ENCODE assay signal across 35 mouse cellular contexts in genomic region chr11:121052387-121052786, GRCm38 (mm10). TPM values are rescaled to one million over a fixed set of nuclear protein-coding genes. Genes with fewer than 3 reads are reported as not detected.
DNase-seq lines count a peak whose midpoint lies in the region; TF ChIP-seq lines count a peak whose summit lies in the region.
"Had no signal": no experiment of that assay in that cellular context is flagged by ENCODE, and none has a peak within 500 bp of the region (broad histone marks: within the 10 kb centered on the region; RNA-seq: fewer than 3 reads in every experiment).

No protein-coding gene starts in this region.

- no peak for TF ChIP-seq EP300 in MEL (IDR thresholded peaks at IDR 0.05; ENCODE audit: low read depth in 1 of 2, low read length in 2 of 2)

- WGBS in small intestine, adult 2 months: 30% methylated on average over 4 of the region's 4 CpGs

- no peak overlapping the region for H3K4me3 ChIP-seq in MEL (ENCODE audit: control insufficient read depth in 1 of 2, insufficient read depth in 1 of 2, low read depth in 2 of 2, low read length in 2 of 2)
- H3K4me3 ChIP-seq in small intestine, adult 2 months (ENCODE audit: low read depth, low read length): no peak overlapping the region
- H3K4me3 ChIP-seq: embryonic facial prominence, embryonic 12.5 days; forebrain, embryonic 15.5 days; heart, adult 2 months; heart, embryonic 12.5 days; limb, embryonic 12.5 days; liver, embryonic 12.5 days; megakaryocyte, embryonic 14.5 days; midbrain, embryonic 12.5 days; neural tube, embryonic 13.5 days had no signal

- intact Hi-C loops in left cerebral cortex, postnatal 36 days (cut with DNase I): loop anchor here (5.0 kb wide), 1 partner anchor 35 kb away; no protein-coding TSS in a partner anchor

- H3K27me3 ChIP-seq in MEL (ENCODE audit: control insufficient read depth in 1 of 2, insufficient read depth in 2 of 2, low read length in 2 of 2): peaks cover 3 to 12% of the 10 kb centered on the region in 2 experiments; a peak in 3 of 4 replicates
- H3K27me3 ChIP-seq in small intestine, adult 2 months (ENCODE audit: control insufficient read depth, insufficient read depth, low read length): no peaks in the 10 kb centered on the region
- H3K27me3 ChIP-seq: embryonic facial prominence, embryonic 12.5 days; forebrain, embryonic 15.5 days; limb, embryonic 12.5 days had no signal

- no peak for TF ChIP-seq CTCF in MEL (IDR thresholded peaks at IDR 0.05 in 2 of 3, conservative IDR thresholded peaks at IDR 0.05 in 1 of 3; ENCODE audit: control insufficient read depth in 1 of 3, insufficient read depth in 1 of 3, low read depth in 2 of 3, low read length in 3 of 3, poor library complexity in 1 of 3, severe bottlenecking in 1 of 3)
- no peak for TF ChIP-seq CTCF in small intestine, adult 2 months (IDR thresholded peaks at IDR 0.05; ENCODE audit: extremely low read depth, insufficient read length, insufficient replicate concordance, low read depth, low read length)

- H3K4me1 ChIP-seq in MEL (ENCODE audit: control insufficient read depth in 1 of 2, insufficient read depth in 2 of 2, low read length in 2 of 2): no peaks in the 10 kb centered on the region
- peaks cover 29% of the 10 kb centered on the region for H3K4me1 ChIP-seq in small intestine, adult 2 months (ENCODE audit: control insufficient read depth, insufficient read depth, insufficient read length, low read length)
- H3K4me1 ChIP-seq: embryonic facial prominence, embryonic 12.5 days; forebrain, embryonic 15.5 days; limb, embryonic 12.5 days; midbrain, embryonic 12.5 days; neural tube, embryonic 13.5 days had no signal

- peak; percentile 73 for DNase-seq in kidney, adult 11 months
- no peak for DNase-seq in kidney, postnatal 4 days
- no peak for DNase-seq in MEL (ENCODE audit: low read depth, low spot score)
- peak; percentile 86 for DNase-seq in kidney, adult 9 months
- DNase-seq in cerebellum, adult 9-10 months: no peak
- no peak for DNase-seq in left cerebral cortex, postnatal 36 days (ENCODE audit: low spot score in 2 of 2)
- DNase-seq: adrenal gland, postnatal 10 days; cerebellum, adult 8-10 months; cerebellum, postnatal 36 days; embryo, embryonic 11 days; heart, adult 2 months; layer of hippocampus, adult 9-11 months; liver, postnatal 0 days; thymus, postnatal 14 days had no signal

- TF ChIP-seq RAD21 in MEL (IDR thresholded peaks at IDR 0.05; ENCODE audit: low read depth, low read length): no peak

- H3K79me2 ChIP-seq in MEL (ENCODE audit: control insufficient read depth, insufficient read depth, low read length, poor library complexity): no peaks in the 10 kb centered on the region

- H3K36me3 ChIP-seq in MEL (ENCODE audit: control insufficient read depth in 1 of 2, insufficient read depth in 2 of 2, low read length in 2 of 2): no peaks in the 10 kb centered on the region
- peaks cover 8% of the 10 kb centered on the region; the same call in 1 of the 2 replicates for H3K36me3 ChIP-seq in small intestine, adult 2 months (ENCODE audit: control insufficient read depth, insufficient read depth, low read length)
- H3K36me3 ChIP-seq: embryonic facial prominence, embryonic 12.5 days; forebrain, embryonic 15.5 days; G1E; heart, embryonic 12.5 days; limb, embryonic 12.5 days; liver, embryonic 12.5 days; midbrain, embryonic 12.5 days; neural tube, embryonic 13.5 days had no signal

- no peak overlapping the region for H3K9ac ChIP-seq in MEL (ENCODE audit: control insufficient read depth, low read depth, low read length, poor library complexity, severe bottlenecking)
- H3K9ac ChIP-seq: embryonic facial prominence, embryonic 12.5 days; forebrain, embryonic 15.5 days; heart, embryonic 12.5 days; hindbrain, embryonic 14.5 days; limb, embryonic 12.5 days; liver, embryonic 12.5 days; liver, postnatal 0 days; midbrain, embryonic 12.5 days; neural tube, embryonic 13.5 days had no signal

- H3K27ac ChIP-seq in MEL (ENCODE audit: control insufficient read depth, low read depth, low read length): no peak overlapping the region
- peak overlapping the region; percentile 71 for H3K27ac ChIP-seq in small intestine, adult 2 months (ENCODE audit: insufficient read depth, low read depth, low read length)
- H3K27ac ChIP-seq: embryonic facial prominence, embryonic 12.5 days; forebrain, embryonic 15.5 days; heart, adult 2 months; hindbrain, embryonic 14.5 days; limb, embryonic 12.5 days; liver, embryonic 12.5 days; midbrain, embryonic 12.5 days; neural tube, embryonic 13.5 days had no signal

- TF ChIP-seq POLR2A in MEL (IDR thresholded peaks at IDR 0.05; ENCODE audit: control insufficient read depth in 1 of 2, insufficient read depth in 1 of 2, low read depth in 1 of 2, low read length in 2 of 2, poor library complexity in 1 of 2): no peak
- no peak for TF ChIP-seq POLR2A in small intestine, adult 2 months (IDR thresholded peaks at IDR 0.05; ENCODE audit: low read depth, low read length)

- no peaks in the 10 kb centered on the region for H3K9me3 ChIP-seq in MEL (replicated peaks; ENCODE audit: insufficient read depth, low read length)
- H3K9me3 ChIP-seq: embryonic facial prominence, embryonic 12.5 days; forebrain, embryonic 15.5 days; G1E; heart, embryonic 12.5 days; limb, embryonic 12.5 days; liver, embryonic 12.5 days; megakaryocyte, embryonic 14.5 days; midbrain, embryonic 12.5 days; neural tube, embryonic 13.5 days had no signal

TF ChIP-seq in MEL, 35 proteins besides CTCF, POLR2A, EP300 and RAD21:
- peak; percentile 51 for TF ChIP-seq USF1 (IDR thresholded peaks at IDR 0.05; ENCODE audit: low read depth, low read length)
- TF ChIP-seq ZMIZ1 (IDR thresholded peaks at IDR 0.05; ENCODE audit: low read depth, low read length): no peak
- no peak for TF ChIP-seq GATA1 (IDR thresholded peaks at IDR 0.05; ENCODE audit: low read depth, low read length)
- no peak for TF ChIP-seq HCFC1 (IDR thresholded peaks at IDR 0.05; ENCODE audit: low read depth, low read length)

RNA-seq across cellular contexts. Expression of gene Sectm1b, which starts 11.0 kb away (rescaled TPM):
- total RNA-seq in MEL (2012; rRNA removed): not detected in 2 replicates
- under 1 TPM in 1 of 2 experiments, not detected in 1; 0.14 TPM for polyA plus RNA-seq in MEL (2012; ENCODE audit: insufficient read depth in 1 of 2, insufficient read length in 2 of 2, low read depth in 1 of 2, low replicate concordance in 2 of 2, missing spikeins in 1 of 2)
- 152 and 325 TPM in 2 replicates for polyA plus RNA-seq in small intestine, adult 2 months (2012; rRNA removed)
- total RNA-seq in left cerebral cortex, postnatal 36 days (2021): not detected
- total RNA-seq: adrenal gland, postnatal 10 days; gastrocnemius, adult 8-10 months; gastrocnemius, postnatal 4 days; heart, adult 2 months; hematopoietic stem cell, adult 5-6 weeks; left cerebral cortex, adult 18-20 months; left cerebral cortex, postnatal 14 days had no signal
- polyA plus RNA-seq: embryonic facial prominence, embryonic 12.5 days; forebrain, embryonic 15.5 days; G1E; heart, adult 2 months; heart, embryonic 12.5 days; hindbrain, embryonic 14.5 days; limb, embryonic 12.5 days; midbrain, embryonic 12.5 days; neural tube, embryonic 13.5 days; urinary bladder, adult 2 months had no signal

RNA-seq across cellular contexts. Expression of gene Cd7, which starts 13.2 kb away (rescaled TPM):
- total RNA-seq in MEL (2012; rRNA removed): 0.39 and 0.58 TPM in 2 replicates
- under 1 TPM in 1 of 2 experiments, not detected in 1; 0.33 TPM for polyA plus RNA-seq in MEL (2012; ENCODE audit: insufficient read depth in 1 of 2, insufficient read length in 2 of 2, low read depth in 1 of 2, low replicate concordance in 2 of 2, missing spikeins in 1 of 2)
- polyA plus RNA-seq in small intestine, adult 2 months (2012; rRNA removed): 41.0 and 57.7 TPM in 2 replicates
- 1 to 10 TPM; 2.1 TPM for total RNA-seq in left cerebral cortex, postnatal 36 days (2021)
- total RNA-seq: G1E; gastrocnemius, adult 8-10 months; gastrocnemius, postnatal 4 days had no signal
- polyA plus RNA-seq: forebrain, embryonic 15.5 days; G1E; heart, embryonic 12.5 days; heart, postnatal 0 days; limb, embryonic 12.5 days; midbrain, embryonic 12.5 days; Patski had no signal

RNA-seq across cellular contexts. Expression of gene Sectm1a, which starts 28.6 kb away (rescaled TPM):
- 19.8 and 22.0 TPM in 2 replicates for total RNA-seq in MEL (2012; rRNA removed)
- 10 to 100 TPM in 1 of 2 experiments, not detected in 1; 22.3 TPM for polyA plus RNA-seq in MEL (2012; ENCODE audit: insufficient read depth in 1 of 2, insufficient read length in 2 of 2, low read depth in 1 of 2, low replicate concordance in 2 of 2, missing spikeins in 1 of 2)
- polyA plus RNA-seq in small intestine, adult 2 months (2012; rRNA removed): 1.4 and 4.1 TPM in 2 replicates
- not detected for total RNA-seq in left cerebral cortex, postnatal 36 days (2021)
- total RNA-seq: gastrocnemius, adult 8-10 months; gastrocnemius, postnatal 4 days; heart, adult 2 months; hematopoietic stem cell, adult 5-6 weeks; left cerebral cortex, adult 18-20 months; left cerebral cortex, postnatal 14 days had no signal
- polyA plus RNA-seq: embryonic facial prominence, embryonic 12.5 days; forebrain, embryonic 15.5 days; G1E; heart, adult 2 months; heart, embryonic 12.5 days; hindbrain, embryonic 14.5 days; limb, embryonic 12.5 days; lung, embryonic 16.5 days; midbrain, embryonic 12.5 days; neural tube, embryonic 13.5 days; stomach, embryonic 14.5 days had no signal

Comparison
In these comparisons a context has a peak if more than half of its experiments do, and no peak if none do; other contexts are left out.
1. DNase-seq: peak in kidney, adult 11 months (single experiment) and kidney, adult 9 months (single experiment); none in kidney, postnatal 4 days (0 of 2), MEL (single experiment), cerebellum, adult 9-10 months (single experiment) and left cerebral cortex, postnatal 36 days (0 of 2).
2. RNA of gene Sectm1a, which starts 28.6 kb away (total RNA-seq): 19.8 to 22.0 TPM in MEL; not detected in left cerebral cortex, postnatal 36 days; every median in the first group is over 10 times any median in the second.